Mouse (Mus musculus): ENCODE results near the gene Zbtb46. TPM values are rescaled to one million over a fixed set of nuclear protein-coding genes. Genes with fewer than 3 reads are reported as not detected.
"Not testable (repeated sequence)": the region's sequence is repeated elsewhere in the genome, so short reads cannot be mapped to it uniquely, and the experiment has no call there.

Gene Zbtb46
- polyA plus RNA-seq (2015; fragmentation: Nextera tagmentation; extraction: Ambion mirVana): 19.1 and 22.7 TPM in 2 replicates

DNA sequence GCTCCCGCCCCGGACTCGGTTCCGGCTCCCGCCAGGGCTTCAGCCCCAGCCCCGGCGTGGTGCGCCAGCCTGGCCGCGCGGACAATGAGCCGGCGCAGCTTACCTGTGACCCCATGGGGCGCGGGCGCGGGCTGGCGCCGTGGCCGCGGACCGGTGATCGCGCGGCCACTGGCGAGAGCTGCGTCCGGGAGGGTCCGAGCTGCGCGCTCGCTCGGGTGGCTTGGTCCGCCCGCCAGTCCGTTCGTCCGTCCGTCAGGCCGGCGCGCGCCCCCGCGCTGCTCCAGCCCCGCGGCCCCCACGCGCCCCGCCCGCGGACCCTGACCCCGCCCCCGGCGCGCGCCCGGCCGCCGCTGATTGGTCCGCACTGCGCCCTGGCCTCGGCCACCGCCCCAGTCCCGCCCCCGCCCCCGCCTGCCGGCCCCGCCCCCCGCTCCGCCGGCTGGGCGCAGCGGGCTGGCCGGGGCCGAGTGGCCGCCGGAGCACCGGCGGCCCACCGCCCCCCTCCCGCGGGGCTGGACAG lies at the start of gene Zbtb46:
Gene Zbtb46, minus strand, starts transcription at position 274 of the 520 bp plus-strand sequence.
- Histone ChIP-seq H3K9ac (ENCODE audit: low read depth, low read length) (peak within 1 kb of the TSS; percentile 94), H3K27ac (ENCODE audit: low read depth, low read length) (peak within 1 kb of the TSS; percentile 65), H3K4me2 (ENCODE audit: low read length) (peak within 1 kb of the TSS; percentile 96), H3K27me3 (replicated peaks; ENCODE audit: control insufficient read depth, insufficient read depth, low read length) (no peaks in the 10 kb centered on the region), H3K4me1 (ENCODE audit: control insufficient read depth, insufficient read depth, low read depth, low read length) (peaks cover 21% of the 10 kb centered on the region), H3K36me3 (ENCODE audit: control insufficient read depth, insufficient read depth, low read length) (no peaks in the 10 kb centered on the region), H3K4me3 (ENCODE audit: low read length) (peak within 1 kb of the TSS; percentile 98), H3K9me3 (ENCODE audit: control insufficient read depth, low read length) (no peaks in the 10 kb centered on the region)
- ATAC-seq: peak; percentile 87
- WGBS: under 1% methylated on average over 47 of the region's 83 CpGs

DNA sequence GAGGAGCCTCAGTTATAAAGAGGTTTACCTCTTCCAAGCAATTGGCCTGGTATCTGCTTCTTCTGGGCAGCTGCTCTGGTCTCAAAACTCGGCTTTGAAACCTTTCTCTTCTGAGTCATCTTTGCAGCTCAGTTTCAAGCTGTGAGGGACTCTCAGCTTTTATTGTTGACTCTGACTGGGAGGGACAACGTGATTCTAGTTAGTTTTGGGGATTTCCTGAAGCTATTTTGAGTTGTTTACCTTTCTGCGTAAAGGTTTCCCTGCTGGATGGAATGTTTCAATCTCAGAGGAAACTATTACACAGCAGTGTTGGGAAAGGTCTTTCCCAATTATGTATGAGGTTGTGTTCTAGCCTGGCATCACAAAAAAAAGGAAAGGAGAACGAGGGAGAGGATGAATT lies 39.4 kb upstream of the Zbtb46 start:
- Histone ChIP-seq H3K27ac (ENCODE audit: low read depth, low read length) (no peak overlapping the region), H3K9ac (ENCODE audit: low read depth, low read length) (no peak overlapping the region), H3K4me3 (ENCODE audit: low read length) (no peak overlapping the region), H3K4me1 (ENCODE audit: control insufficient read depth, insufficient read depth, low read depth, low read length) (peaks cover 9% of the 10 kb centered on the region; the same call in 1 of the 2 replicates), H3K27me3 (replicated peaks; ENCODE audit: control insufficient read depth, insufficient read depth, low read length) (no peaks in the 10 kb centered on the region), H3K9me3 (ENCODE audit: control insufficient read depth, low read length) (no peaks in the 10 kb centered on the region), H3K36me3 (ENCODE audit: control insufficient read depth, insufficient read depth, low read length) (peaks cover 16% of the 10 kb centered on the region), H3K4me2 (ENCODE audit: low read length) (no peak overlapping the region)
- ATAC-seq: no peak
- 79% methylated on average over 4 of the region's 4 CpGs for WGBS

DNA sequence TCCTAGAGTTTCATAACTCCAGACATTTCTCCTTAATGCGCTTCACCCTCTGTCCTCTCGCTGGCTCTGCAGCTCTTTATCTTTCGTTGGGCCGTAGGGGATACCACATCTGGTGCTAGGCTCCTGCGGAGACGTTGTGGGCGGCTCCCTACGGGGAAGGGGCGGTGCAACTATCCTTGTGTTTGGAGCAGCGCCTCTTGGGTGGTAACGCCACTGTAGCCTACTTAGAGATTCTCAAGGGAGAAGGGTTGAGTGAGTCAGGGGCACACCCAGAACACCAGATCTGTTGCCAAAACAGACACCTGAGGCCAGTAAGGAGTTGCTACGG lies 38.3 kb upstream of the Zbtb46 start:
- WGBS: under 1% methylated on average over 12 of the region's 12 CpGs
- H3K9me3 ChIP-seq (ENCODE audit: control insufficient read depth, low read length): no peaks in the 10 kb centered on the region
- H3K27ac ChIP-seq (ENCODE audit: low read depth, low read length): peak overlapping the region; percentile 88
- ATAC-seq: peak; percentile 13; the same call in 1 of the 2 replicates
- H3K4me2 ChIP-seq (ENCODE audit: low read length): peak overlapping the region; percentile 97
- H3K4me1 ChIP-seq (ENCODE audit: control insufficient read depth, insufficient read depth, low read depth, low read length): peaks cover 9% of the 10 kb centered on the region; the same call in 1 of the 2 replicates
- peak overlapping the region; percentile 69 for H3K4me3 ChIP-seq (ENCODE audit: low read length)
- peak overlapping the region; percentile 80 for H3K9ac ChIP-seq (ENCODE audit: low read depth, low read length)
- H3K27me3 ChIP-seq (replicated peaks; ENCODE audit: control insufficient read depth, insufficient read depth, low read length): no peaks in the 10 kb centered on the region
- H3K36me3 ChIP-seq (ENCODE audit: control insufficient read depth, insufficient read depth, low read length): peaks cover 10% of the 10 kb centered on the region

DNA sequence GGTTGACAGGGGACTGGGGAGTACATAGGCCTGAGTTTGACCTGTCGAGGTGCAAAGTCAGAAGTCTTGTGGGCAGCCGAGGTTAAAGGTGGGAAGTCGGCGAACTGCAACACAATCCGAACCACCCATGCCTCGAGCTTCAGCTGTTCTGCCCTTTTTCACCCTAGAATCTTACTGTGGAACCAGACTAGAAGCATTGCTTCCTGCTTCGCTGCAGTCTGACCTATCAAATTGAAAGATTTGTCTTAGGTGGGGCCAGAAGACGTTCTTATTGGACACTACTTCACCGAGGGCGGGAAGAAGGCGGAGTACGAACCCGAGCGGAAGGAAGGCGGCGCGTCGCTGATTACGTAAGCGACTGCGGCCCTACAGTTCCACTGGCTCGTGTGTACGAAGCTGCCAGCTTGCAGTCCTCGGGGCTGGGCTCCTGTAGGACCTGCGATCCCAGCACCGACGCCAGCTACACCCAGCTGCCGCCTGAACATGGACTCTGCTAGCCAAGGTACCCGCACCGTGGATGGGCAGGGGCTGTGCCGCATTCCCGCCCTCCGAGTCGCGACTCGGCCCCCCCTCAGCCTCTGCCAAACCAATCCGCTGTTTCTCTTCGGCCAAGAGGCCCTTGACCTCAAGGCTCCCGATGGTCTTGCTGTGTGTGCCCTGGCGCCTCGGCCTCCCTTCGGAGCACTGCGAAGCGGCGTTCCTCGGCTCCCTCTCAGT lies 37.8 kb upstream of the Zbtb46 start, which contains the start of gene Tpd52l2:
Gene Tpd52l2, plus strand, starts transcription at position 312 of the 717 bp plus-strand sequence.
- H3K4me2 ChIP-seq (ENCODE audit: low read length): peak within 1 kb of the TSS; percentile 97
- peak within 1 kb of the TSS; percentile 88 for H3K27ac ChIP-seq (ENCODE audit: low read depth, low read length)
- peak within 1 kb of the TSS; percentile 69 for H3K4me3 ChIP-seq (ENCODE audit: low read length)
- no peaks in the 10 kb centered on the region for H3K9me3 ChIP-seq (ENCODE audit: control insufficient read depth, low read length)
- no peaks in the 10 kb centered on the region for H3K27me3 ChIP-seq (replicated peaks; ENCODE audit: control insufficient read depth, insufficient read depth, low read length)
- H3K36me3 ChIP-seq (ENCODE audit: control insufficient read depth, insufficient read depth, low read length): peaks cover 7% of the 10 kb centered on the region
- peaks cover 9% of the 10 kb centered on the region; the same call in 1 of the 2 replicates for H3K4me1 ChIP-seq (ENCODE audit: control insufficient read depth, insufficient read depth, low read depth, low read length)
- WGBS: under 1% methylated on average over 40 of the region's 46 CpGs
- peak; percentile 97 for ATAC-seq
- H3K9ac ChIP-seq (ENCODE audit: low read depth, low read length): peak within 1 kb of the TSS; percentile 80

DNA sequence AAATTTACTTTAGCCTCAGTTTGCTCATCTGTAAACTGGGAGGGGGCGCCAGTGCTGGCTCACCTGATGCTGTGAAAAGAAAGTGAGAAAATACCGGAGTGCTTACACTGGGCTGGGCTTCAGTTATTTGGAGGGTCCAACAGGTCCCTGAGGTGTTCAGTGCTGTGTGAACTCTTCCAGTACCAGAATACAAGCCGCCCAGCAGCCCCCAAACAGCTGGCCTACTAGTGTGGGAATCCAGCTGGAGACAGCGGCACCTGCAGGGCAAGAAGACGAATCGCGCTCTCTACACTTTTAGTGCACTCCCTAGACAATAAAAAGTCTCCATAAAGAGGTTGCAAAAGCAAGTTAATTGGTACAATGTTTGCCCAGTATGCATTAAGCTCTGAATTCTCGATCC lies 37.1 kb upstream of the Zbtb46 start:
- 7% methylated on average over 8 of the region's 8 CpGs for WGBS
- Histone ChIP-seq H3K9ac (ENCODE audit: low read depth, low read length) (peak overlapping the region; percentile 60), H3K4me1 (ENCODE audit: control insufficient read depth, insufficient read depth, low read depth, low read length) (peaks cover 9% of the 10 kb centered on the region; the same call in 1 of the 2 replicates), H3K4me3 (ENCODE audit: low read length) (peak overlapping the region; percentile 69), H3K9me3 (ENCODE audit: control insufficient read depth, low read length) (no peaks in the 10 kb centered on the region), H3K4me2 (ENCODE audit: low read length) (peak overlapping the region; percentile 97), H3K27ac (ENCODE audit: low read depth, low read length) (peak overlapping the region; percentile 75), H3K27me3 (replicated peaks; ENCODE audit: control insufficient read depth, insufficient read depth, low read length) (no peaks in the 10 kb centered on the region), H3K36me3 (ENCODE audit: control insufficient read depth, insufficient read depth, low read length) (0 out of 2 replicates have a peak, but pooled peaks cover 3% of the 10 kb centered on the region)
- ATAC-seq: peak; percentile 31

DNA sequence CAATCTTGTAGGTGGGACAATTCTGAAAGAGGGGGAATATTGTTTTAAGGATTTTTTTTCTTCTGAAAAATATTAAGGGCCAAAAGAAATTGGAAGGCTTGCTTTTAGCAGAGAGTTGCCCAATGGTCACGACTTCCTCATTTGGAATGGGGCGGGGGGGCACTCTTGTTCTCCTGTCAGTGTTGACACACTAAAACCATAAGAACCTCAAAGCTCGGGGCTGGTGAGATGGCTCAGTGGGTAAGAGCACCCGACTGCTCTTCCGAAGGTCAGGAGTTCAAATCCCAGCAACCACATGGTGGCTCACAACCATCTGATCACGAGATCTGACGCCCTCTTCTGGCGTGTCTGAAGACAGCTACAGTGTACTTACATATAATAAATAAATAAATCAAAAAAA lies 36.6 kb upstream of the Zbtb46 start:
- H3K27me3 ChIP-seq (replicated peaks; ENCODE audit: control insufficient read depth, insufficient read depth, low read length); H3K4me3 ChIP-seq (ENCODE audit: low read length); ATAC-seq; H3K36me3 ChIP-seq (ENCODE audit: control insufficient read depth, insufficient read depth, low read length); H3K27ac ChIP-seq (ENCODE audit: low read depth, low read length); H3K9ac ChIP-seq (ENCODE audit: low read depth, low read length); H3K4me1 ChIP-seq (ENCODE audit: control insufficient read depth, insufficient read depth, low read depth, low read length); H3K9me3 ChIP-seq (ENCODE audit: control insufficient read depth, low read length); H3K4me2 ChIP-seq (ENCODE audit: low read length): not testable (repeated sequence)
- 64% methylated on average over 8 of the region's 8 CpGs for WGBS

DNA sequence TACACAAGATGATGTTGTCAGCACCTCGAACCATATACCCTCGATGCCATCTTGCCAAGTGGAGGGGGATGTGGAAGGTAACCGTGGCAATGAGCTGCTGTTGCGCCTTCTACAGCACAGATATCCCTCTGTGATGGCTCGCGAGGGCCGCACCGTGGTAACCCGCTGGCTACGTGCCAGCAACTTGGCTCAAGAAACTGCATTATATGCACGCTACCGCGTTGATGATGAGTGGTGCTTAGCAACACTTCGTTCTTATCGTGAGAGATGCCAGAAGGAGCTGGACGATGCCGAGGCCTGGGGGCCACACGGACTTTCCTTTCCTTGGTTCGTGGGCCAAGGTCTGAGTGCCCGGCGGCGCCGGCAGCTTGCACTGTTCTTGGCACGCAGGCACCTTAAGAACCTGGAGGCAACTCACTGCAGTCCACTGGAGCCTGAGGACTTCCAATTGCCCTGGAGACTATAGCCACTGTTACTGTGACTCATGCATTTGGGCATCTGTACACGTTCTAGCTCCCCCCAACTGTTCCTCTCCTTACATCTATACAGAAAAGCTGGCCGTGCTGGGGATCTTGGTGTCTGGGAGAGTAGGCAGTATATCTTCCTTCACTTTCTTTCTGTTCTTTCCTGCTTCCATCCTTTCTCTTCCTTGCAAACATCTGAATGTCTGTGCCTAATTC lies 35.2 kb upstream of the Zbtb46 start:
- no peak for ATAC-seq
- Histone ChIP-seq H3K9ac (ENCODE audit: low read depth, low read length) (no peak overlapping the region), H3K36me3 (ENCODE audit: control insufficient read depth, insufficient read depth, low read length) (no peaks in the 10 kb centered on the region), H3K4me3 (ENCODE audit: low read length) (no peak overlapping the region), H3K27ac (ENCODE audit: low read depth, low read length) (no peak overlapping the region), H3K4me1 (ENCODE audit: control insufficient read depth, insufficient read depth, low read depth, low read length) (peaks cover 9% of the 10 kb centered on the region; the same call in 1 of the 2 replicates), H3K4me2 (ENCODE audit: low read length) (no peak overlapping the region), H3K27me3 (replicated peaks; ENCODE audit: control insufficient read depth, insufficient read depth, low read length) (no peaks in the 10 kb centered on the region), H3K9me3 (ENCODE audit: control insufficient read depth, low read length) (no peaks in the 10 kb centered on the region)
- 71% methylated on average over 26 of the region's 26 CpGs for WGBS

DNA sequence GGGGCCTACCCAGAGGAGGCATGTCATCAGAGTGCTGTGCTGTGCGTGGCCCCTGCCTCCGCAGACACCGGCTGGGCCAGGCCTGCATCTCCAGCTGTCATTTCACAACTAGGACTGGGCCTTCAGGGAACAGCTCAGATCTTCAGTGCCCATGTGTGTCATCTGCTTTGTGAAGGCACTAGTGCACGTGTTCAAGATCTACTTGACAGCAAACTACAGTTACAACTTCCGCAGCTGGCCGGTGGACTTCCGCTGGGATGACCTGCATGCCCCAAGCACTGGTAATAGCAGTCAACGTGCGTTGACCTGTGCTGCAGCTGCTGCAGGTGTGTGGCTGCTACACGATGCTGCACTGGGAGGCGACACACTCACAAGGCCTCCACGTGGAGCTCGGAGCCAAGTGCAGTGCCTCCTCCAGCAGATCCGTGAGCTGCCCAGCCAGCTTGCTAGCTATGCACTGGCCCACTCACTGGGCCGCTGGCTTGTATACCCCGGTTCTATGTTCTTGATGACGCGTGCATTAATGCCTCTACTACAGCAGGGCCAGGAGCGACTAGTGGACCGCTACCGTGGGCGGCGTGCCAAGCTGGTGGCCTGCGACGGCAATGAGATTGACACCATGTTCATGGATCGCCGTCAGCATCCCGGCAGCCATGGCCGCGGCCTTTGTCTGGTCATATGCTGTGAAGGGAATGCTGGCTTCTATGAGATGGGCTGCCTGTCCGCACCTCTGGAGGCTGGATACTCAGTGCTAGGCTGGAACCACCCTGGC lies 34.1 kb upstream of the Zbtb46 start, which contains the start of gene Abhd16b:
Gene Abhd16b, plus strand, starts transcription at position 51 of the 772 bp plus-strand sequence.
- Histone ChIP-seq H3K4me1 (ENCODE audit: control insufficient read depth, insufficient read depth, low read depth, low read length) (peaks cover 5% of the 10 kb centered on the region; the same call in 1 of the 2 replicates), H3K9me3 (ENCODE audit: control insufficient read depth, low read length) (no peaks in the 10 kb centered on the region), H3K27ac (ENCODE audit: low read depth, low read length) (no peak within 1 kb of the TSS), H3K4me2 (ENCODE audit: low read length) (no peak within 1 kb of the TSS), H3K9ac (ENCODE audit: low read depth, low read length) (no peak within 1 kb of the TSS), H3K27me3 (replicated peaks; ENCODE audit: control insufficient read depth, insufficient read depth, low read length) (no peaks in the 10 kb centered on the region), H3K4me3 (ENCODE audit: low read length) (no peak within 1 kb of the TSS), H3K36me3 (ENCODE audit: control insufficient read depth, insufficient read depth, low read length) (no peaks in the 10 kb centered on the region)
- no peak for ATAC-seq
- WGBS: 86% methylated on average over 31 of the region's 31 CpGs
